Mouse (Mus musculus) midbrain, embryonic 15.5 days (tissue): ENCODE data around the gene Khdrbs2. TPM values are rescaled to one million over a fixed set of nuclear protein-coding genes. Genes with fewer than 3 reads are reported as not detected.
A peak's percentile ranks its signal among the peaks of the same experiment; 100 is the strongest.

Experiments used
- ATAC-seq: fragments of 200-750 bp; cut with Nextera tagmentation; replicated peaks from 2 replicates; pipeline ENCODE4 v1.8.0; 2017; ENCODE audit warnings: moderate TSS enrichment
- H3K27ac ChIP-seq: fragments of 300-500 bp; sonication (generic); 2 replicates; pipeline ENCODE4 v1.5.1; 2015; ENCODE audit warnings: mild to moderate bottlenecking, inconsistent platforms
- H3K27me3 ChIP-seq: fragments of 300-500 bp; sonication (generic); replicated peaks from 2 replicates; pipeline ENCODE4 v1.6.1; 2015; ENCODE audit warnings: inconsistent platforms
- H3K36me3 ChIP-seq: fragments of 300-500 bp; sonication (generic); replicated peaks from 2 replicates; pipeline ENCODE4 v1.6.1; 2015; ENCODE audit warnings: inconsistent platforms
- H3K4me1 ChIP-seq: fragments of 300-500 bp; sonication (generic); 2 replicates; pipeline ENCODE4 v1.6.1; 2015; ENCODE audit warnings: inconsistent platforms
- H3K4me2 ChIP-seq: fragments of 300-500 bp; sonication (generic); 2 replicates; pipeline ENCODE4 v1.6.1; 2015; ENCODE audit warnings: inconsistent platforms, mild to moderate bottlenecking, moderate library complexity
- H3K4me3 ChIP-seq: fragments of 300-500 bp; sonication (generic); 2 replicates; pipeline ENCODE4 v1.5.1; 2015; ENCODE audit warnings: mild to moderate bottlenecking, inconsistent platforms
- H3K9ac ChIP-seq: fragments of 300-500 bp; sonication (generic); 2 replicates; pipeline ENCODE4 v1.6.1; 2015; ENCODE audit warnings: mild to moderate bottlenecking, inconsistent platforms
- H3K9me3 ChIP-seq: fragments of 300-500 bp; sonication (generic); 2 replicates; pipeline ENCODE4 v1.6.1; 2016; ENCODE audit warnings: inconsistent platforms
- WGBS: fragments of 180-500 bp; shearing (Covaris S2); methylation state at CpG from one replicate; pipeline ENCODE4 v1.1.7; 2015; ENCODE audit warnings: mixed read lengths; 5-methylcytosine and 5-hydroxymethylcytosine counted together
- polyA plus RNA-seq: library from polyadenylated mRNA; unstranded; fragments of >200 nt; fragmentation: Nextera tagmentation; extraction: Ambion mirVana; gene quantifications from 2 replicates; pipeline ENCODE4 v1.2.1, GENCODE M21; 2015

The Khdrbs2 gene
- polyA plus RNA-seq = 52.0 and 56.8 TPM in 2 replicates

DNA sequence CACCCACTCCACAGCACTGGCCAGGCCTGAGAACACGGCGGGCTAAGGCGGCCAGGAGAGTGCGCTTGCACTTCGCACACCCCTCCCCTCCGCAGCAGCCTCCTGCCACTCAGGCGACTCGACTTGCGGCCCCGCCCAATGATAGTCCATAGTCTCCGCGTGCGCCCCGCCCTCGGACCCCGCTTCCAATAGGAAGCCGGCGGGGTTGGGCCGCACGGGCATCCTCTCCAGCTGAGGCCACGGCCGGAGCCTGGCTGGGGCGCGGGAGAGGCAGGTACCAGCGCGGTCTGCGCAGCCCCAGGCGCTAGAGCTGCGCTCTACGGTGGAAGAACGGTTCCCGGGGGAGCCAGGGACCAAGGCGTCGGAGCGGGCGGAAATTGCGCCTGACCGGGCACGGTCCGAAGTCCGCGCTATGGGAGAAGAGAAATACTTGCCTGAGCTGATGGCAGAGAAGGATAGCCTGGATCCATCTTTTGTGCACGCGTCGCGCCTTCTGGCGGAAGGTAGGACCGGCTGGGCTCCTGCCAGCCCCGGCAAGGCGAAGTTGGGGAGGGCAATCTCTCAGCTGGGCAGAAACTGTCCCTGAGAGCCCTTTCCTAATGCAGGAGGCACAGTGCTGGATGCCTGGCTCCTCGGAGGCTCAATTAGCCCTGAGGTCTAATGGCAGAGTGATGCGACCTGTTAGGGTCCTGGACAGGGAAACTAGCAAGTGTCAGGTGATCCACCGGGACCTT lies at the start of gene Khdrbs2:
Gene Khdrbs2, plus strand, starts transcription at position 209 of the 734 bp plus-strand sequence.
- no peaks in the 10 kb centered on the region for H3K36me3 ChIP-seq
- H3K4me2 ChIP-seq = peak within 1 kb of the TSS; percentile 77
- ATAC-seq = peak; percentile 99
- WGBS = under 1% methylated on average over 53 of the region's 53 CpGs
- peak within 1 kb of the TSS; percentile 76 for H3K9ac ChIP-seq
- no peaks in the 10 kb centered on the region for H3K27me3 ChIP-seq
- peaks cover 13% of the 10 kb centered on the region; the same call in 1 of the 2 replicates for H3K4me1 ChIP-seq
- no peaks in the 10 kb centered on the region for H3K9me3 ChIP-seq
- H3K27ac ChIP-seq = peak within 1 kb of the TSS; percentile 86
- H3K4me3 ChIP-seq = peak within 1 kb of the TSS; percentile 77

DNA sequence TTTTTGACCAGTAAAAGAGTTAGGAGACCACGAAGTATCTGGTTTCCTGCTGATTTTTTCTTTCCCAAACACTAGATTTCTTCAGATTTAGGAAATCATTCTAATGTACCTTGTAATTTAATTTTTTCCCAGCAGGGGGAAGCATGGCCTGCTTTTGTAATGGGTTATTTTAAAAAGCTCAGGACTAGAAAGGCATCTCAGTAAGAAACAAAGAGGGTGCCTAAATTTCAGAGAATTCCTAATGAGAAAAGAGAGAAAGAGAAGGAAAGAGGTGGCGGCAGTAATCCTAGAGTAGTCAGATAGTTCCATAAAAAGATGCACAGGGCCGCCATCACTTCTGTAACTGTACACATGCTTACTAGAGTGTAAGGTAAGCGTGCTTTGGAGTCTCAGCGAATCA lies 2.1 kb downstream of the Khdrbs2 start:
- H3K27me3 ChIP-seq = no peaks in the 10 kb centered on the region
- no peak for ATAC-seq
- H3K9ac ChIP-seq = peak overlapping the region; percentile 44
- 34% methylated on average over 5 of the region's 5 CpGs for WGBS
- H3K36me3 ChIP-seq = no peaks in the 10 kb centered on the region
- H3K4me3 ChIP-seq = peak overlapping the region; percentile 77
- no peaks in the 10 kb centered on the region for H3K9me3 ChIP-seq
- H3K4me1 ChIP-seq = peaks cover 13% of the 10 kb centered on the region; the same call in 1 of the 2 replicates
- peak overlapping the region; percentile 77 for H3K4me2 ChIP-seq
- H3K27ac ChIP-seq = peak overlapping the region; percentile 60

DNA sequence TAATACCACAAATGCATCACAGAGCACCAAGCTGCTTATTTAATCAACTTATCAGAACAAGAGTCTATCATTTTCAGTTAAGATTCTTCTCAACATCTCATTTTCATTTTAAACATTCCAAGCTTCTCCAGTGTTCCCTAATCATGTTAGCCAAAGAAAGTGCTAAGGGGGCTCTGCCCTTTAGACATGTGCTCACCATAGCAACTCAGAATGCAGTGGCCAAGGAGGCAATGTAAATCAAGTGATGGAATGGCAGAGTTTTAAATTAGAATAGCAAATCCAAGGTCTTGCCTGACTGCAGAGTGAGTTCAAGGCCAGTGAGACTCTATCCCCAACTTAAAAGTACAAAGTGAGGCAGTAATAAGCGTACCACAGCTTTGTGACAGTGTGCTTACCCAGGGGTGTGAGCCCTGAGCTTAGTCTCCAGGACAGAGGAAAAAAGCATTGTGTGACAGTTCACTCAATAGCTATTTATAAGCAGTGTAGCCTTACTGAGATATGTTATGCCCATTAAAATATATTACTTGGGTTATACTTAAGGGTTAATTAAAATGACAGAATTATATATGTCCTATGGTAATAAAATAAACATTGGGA lies 27.2 kb downstream of the Khdrbs2 start:
- ATAC-seq = peak; percentile 52; the same call in 1 of the 2 replicates
- H3K4me2 ChIP-seq = no peak overlapping the region
- no peak overlapping the region for H3K4me3 ChIP-seq
- H3K36me3 ChIP-seq = no peaks in the 10 kb centered on the region
- WGBS = 41% methylated on average over 1 of the region's 1 CpGs
- H3K9ac ChIP-seq = no peak overlapping the region
- H3K9me3 ChIP-seq = no peaks in the 10 kb centered on the region
- no peak overlapping the region for H3K27ac ChIP-seq
- no peaks in the 10 kb centered on the region for H3K27me3 ChIP-seq
- H3K4me1 ChIP-seq = no peaks in the 10 kb centered on the region

DNA sequence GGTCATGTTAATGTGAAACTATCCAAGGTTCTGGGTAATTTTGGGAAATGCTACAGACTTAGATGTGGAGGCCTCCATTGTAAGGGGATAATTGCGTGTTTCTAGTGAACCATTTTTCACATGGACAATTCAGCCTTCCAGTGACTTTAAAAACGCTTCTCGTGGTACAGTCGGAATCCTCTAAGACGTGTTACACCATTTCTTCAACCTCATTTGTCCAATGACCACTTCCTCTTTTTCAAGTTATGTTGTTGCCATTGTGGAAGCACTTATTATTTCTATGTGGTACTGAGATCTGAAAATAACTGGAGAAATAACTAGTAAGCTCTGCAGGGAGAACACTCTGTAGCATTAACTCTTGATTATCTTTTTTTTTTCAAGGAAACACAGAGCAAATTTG lies 75.9 kb downstream of the Khdrbs2 start:
- Histone ChIP-seq H3K27me3 (no peaks in the 10 kb centered on the region), H3K9ac (no peak overlapping the region), H3K36me3 (no peaks in the 10 kb centered on the region), H3K4me3 (no peak overlapping the region), H3K9me3 (no peaks in the 10 kb centered on the region), H3K4me1 (no peaks in the 10 kb centered on the region), H3K27ac (no peak overlapping the region), H3K4me2 (no peak overlapping the region)
- 92% methylated on average over 5 of the region's 5 CpGs for WGBS
- ATAC-seq = no peak

DNA sequence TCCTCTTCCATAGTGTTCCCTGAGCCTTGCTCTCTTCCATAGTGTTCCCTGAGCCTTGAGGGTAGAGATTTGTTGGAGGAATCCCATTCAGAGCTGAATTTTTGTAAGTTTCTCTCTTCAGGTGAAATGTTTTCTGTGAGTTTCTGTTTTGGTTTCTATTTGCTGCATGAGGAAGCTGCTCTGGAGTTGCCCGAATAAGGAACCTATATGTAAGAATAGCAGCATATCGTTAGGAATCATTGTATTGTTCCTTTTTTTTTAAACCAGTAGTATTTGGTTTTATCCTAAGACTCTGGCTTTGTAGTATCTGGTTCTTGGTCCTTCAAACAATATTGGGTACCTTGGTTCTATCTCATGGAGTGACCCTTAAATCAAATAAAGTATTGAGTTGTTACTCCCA lies 77.1 kb downstream of the Khdrbs2 start:
- Histone ChIP-seq H3K4me1 (no peaks in the 10 kb centered on the region), H3K9me3 (no peaks in the 10 kb centered on the region), H3K27ac (no peak overlapping the region), H3K9ac (no peak overlapping the region), H3K36me3 (no peaks in the 10 kb centered on the region), H3K4me3 (no peak overlapping the region), H3K4me2 (no peak overlapping the region), H3K27me3 (no peaks in the 10 kb centered on the region)
- no peak for ATAC-seq
- WGBS = 96% methylated on average over 2 of the region's 2 CpGs

DNA sequence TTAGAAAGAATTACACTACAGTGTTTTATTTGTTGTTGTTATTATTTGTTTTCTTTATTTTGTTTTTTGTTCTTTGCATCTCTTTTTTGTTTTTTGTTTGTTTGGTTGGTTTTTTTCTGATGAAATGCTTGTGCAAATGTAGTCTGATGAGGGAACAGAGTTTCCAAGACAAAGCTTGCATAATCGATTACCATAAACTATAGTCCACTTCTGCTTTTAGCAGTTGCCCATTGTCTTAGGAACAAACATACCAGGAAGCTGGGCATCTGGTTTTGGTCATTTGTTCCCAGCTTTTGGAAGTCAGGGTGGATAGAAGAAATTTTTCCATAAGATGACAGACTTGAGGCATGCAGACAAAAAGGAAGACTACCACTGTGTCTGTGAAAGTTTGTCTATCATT lies 77.8 kb downstream of the Khdrbs2 start:
- no peaks in the 10 kb centered on the region for H3K36me3 ChIP-seq
- ATAC-seq = no peak
- WGBS = 100% methylated on average over 1 of the region's 1 CpGs

DNA sequence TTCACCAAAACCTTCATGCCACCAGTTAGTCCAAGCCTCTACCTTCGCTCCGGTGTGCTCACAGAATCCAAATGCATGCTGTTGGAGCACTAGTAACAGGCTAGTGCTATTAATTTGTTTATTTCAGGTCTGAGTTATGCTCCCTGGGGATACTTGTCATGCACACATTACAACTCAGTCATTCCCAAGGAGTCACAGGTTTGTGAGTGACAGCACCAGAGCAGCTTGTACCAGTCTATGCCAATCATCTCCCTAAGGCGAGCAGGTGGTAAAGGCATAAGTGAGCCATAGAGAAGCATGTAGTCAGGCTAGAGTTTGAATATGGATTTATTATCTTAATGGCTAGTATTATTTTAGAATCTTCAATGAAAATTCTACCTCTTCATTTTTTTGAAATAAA lies 86.4 kb downstream of the Khdrbs2 start:
- WGBS = 87% methylated on average over 3 of the region's 3 CpGs
- no peaks in the 10 kb centered on the region for H3K4me1 ChIP-seq
- H3K9me3 ChIP-seq = no peaks in the 10 kb centered on the region
- ATAC-seq = no peak; the same call in 1 of the 2 replicates
- no peak overlapping the region for H3K4me2 ChIP-seq
- H3K27ac ChIP-seq = no peak overlapping the region
- H3K27me3 ChIP-seq = no peaks in the 10 kb centered on the region
- H3K9ac ChIP-seq = no peak overlapping the region
- no peak overlapping the region for H3K4me3 ChIP-seq
- H3K36me3 ChIP-seq = no peaks in the 10 kb centered on the region

More for the DNA sequence above, 77.8 kb downstream of the Khdrbs2 start:
- H3K4me2 ChIP-seq = no peak overlapping the region
- H3K27ac ChIP-seq = no peak overlapping the region
- no peaks in the 10 kb centered on the region for H3K27me3 ChIP-seq
- H3K4me3 ChIP-seq = no peak overlapping the region
- no peak overlapping the region for H3K9ac ChIP-seq
- no peaks in the 10 kb centered on the region for H3K9me3 ChIP-seq
- no peaks in the 10 kb centered on the region for H3K4me1 ChIP-seq

DNA sequence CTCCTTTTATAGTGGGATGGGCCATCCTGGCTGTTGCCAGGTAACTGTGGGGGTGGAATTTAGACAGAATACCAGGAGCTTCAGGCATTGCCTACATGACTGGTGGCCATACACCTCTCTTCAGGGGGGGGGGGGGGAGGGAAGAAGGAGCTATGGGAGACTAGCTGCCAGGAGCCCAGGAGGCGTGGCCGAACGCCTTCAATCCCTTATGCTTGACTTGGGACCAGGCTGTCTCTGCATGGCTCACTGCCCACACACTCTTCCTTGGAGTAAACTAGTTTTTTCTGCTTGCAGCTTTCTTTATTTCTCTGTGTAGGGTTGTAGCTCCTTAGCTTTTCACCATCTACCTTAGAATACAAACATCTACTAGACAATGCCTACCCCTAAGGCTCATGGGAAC lies 98.0 kb downstream of the Khdrbs2 start:
- H3K27me3 ChIP-seq = no peaks in the 10 kb centered on the region
- no peak for ATAC-seq
- WGBS = 59% methylated on average over 3 of the region's 3 CpGs
- no peak overlapping the region for H3K4me3 ChIP-seq
- H3K9me3 ChIP-seq = no peaks in the 10 kb centered on the region
- H3K4me2 ChIP-seq = no peak overlapping the region
- no peak overlapping the region for H3K9ac ChIP-seq
- no peaks in the 10 kb centered on the region for H3K36me3 ChIP-seq
- H3K27ac ChIP-seq = no peak overlapping the region
- H3K4me1 ChIP-seq = no peaks in the 10 kb centered on the region

DNA sequence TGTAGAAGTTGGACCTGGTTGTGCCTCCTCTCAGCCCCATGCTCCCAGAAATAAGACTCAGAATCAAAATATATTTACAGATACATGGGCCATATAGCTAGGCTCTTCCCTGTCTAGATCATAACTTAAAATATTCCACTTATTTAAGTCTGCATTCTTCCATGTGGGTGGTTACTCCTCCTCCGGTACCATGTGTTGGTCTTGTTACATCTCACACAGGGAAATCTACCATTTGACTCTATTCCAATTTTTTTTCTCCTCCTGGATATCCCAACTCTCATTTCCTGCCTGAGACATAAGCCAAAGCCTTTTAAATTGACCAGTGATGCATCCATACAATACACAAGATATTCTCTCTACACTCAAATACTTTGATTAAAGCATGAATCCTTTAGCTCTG lies 122.2 kb downstream of the Khdrbs2 start:
- ATAC-seq = no peak
- no peaks in the 10 kb centered on the region for H3K36me3 ChIP-seq
- no peak overlapping the region for H3K4me3 ChIP-seq
- no peak overlapping the region for H3K9ac ChIP-seq
- no peaks in the 10 kb centered on the region for H3K27me3 ChIP-seq
- no peak overlapping the region for H3K4me2 ChIP-seq
- no peaks in the 10 kb centered on the region for H3K4me1 ChIP-seq
- H3K9me3 ChIP-seq = no peaks in the 10 kb centered on the region
- no peak overlapping the region for H3K27ac ChIP-seq
- WGBS = 98% methylated on average over 1 of the region's 1 CpGs

DNA sequence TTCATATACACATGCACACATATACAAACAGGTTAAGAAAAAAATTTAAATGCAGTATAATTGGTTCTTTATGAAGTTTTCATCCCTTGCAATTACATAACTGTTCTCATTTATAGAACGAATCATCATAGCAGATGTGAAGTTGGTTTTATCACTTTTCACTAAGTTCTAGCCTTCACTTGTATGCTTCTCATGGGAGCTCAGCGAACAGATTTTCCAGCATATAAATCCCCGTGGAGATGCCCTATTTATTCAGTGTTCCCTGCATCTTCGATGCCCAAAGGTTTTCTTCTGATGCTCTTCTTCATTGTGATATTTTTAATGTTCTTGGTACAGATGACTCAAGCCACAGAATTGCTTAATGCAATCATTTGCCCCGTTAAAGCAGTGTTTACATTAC lies 128.9 kb downstream of the Khdrbs2 start:
- Histone ChIP-seq H3K4me2 (no peak overlapping the region), H3K4me1 (no peaks in the 10 kb centered on the region), H3K9me3 (no peaks in the 10 kb centered on the region), H3K27ac (no peak overlapping the region), H3K27me3 (no peaks in the 10 kb centered on the region), H3K36me3 (no peaks in the 10 kb centered on the region), H3K9ac (no peak overlapping the region), H3K4me3 (no peak overlapping the region)
- 79% methylated on average over 5 of the region's 5 CpGs for WGBS
- no peak for ATAC-seq

DNA sequence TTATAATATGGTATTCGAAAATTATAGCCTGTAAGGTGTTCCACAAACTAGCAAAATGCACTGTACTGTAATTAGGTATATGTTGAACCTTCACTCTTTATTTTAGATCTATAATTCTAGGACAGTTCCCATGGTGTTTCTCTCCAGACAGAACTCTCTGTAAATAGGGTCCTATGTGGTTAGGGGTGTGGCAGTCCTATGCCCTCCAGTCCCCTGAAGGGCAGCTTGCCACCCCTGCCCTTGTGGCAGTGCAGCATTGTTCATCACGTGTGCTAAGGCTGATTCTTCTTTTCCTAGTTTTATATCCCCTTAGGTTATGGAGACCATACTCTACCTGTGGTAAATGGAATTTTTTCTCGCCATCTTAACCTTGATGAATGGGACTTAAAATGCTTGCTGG lies 136.6 kb downstream of the Khdrbs2 start:
- Histone ChIP-seq H3K4me3 (no peak overlapping the region), H3K9me3 (no peaks in the 10 kb centered on the region), H3K27me3 (no peaks in the 10 kb centered on the region), H3K4me1 (no peaks in the 10 kb centered on the region), H3K4me2 (no peak overlapping the region), H3K9ac (no peak overlapping the region), H3K27ac (no peak overlapping the region), H3K36me3 (no peaks in the 10 kb centered on the region)
- WGBS = 71% methylated on average over 3 of the region's 3 CpGs
- no peak for ATAC-seq

DNA sequence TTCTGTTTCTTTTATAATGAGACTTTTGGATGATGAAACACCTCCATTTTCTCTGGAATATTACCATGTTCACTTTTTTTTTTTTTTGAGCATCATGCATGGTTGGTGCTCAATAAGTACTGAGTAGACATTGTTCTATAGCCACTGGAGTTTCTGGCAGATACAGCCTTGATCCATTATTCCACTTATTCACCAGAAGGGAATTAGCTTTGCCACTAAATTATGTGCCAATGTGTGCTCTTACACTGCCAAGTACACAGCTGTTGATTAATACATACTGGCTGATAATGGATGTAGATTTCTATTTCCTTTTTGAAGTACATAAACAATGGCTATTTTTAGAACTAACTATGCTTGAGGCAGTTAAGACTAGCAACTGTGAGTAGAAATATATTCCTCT lies 137.1 kb downstream of the Khdrbs2 start:
- H3K27ac ChIP-seq = no peak overlapping the region
- H3K4me1 ChIP-seq = no peaks in the 10 kb centered on the region
- no peak overlapping the region for H3K4me2 ChIP-seq
- no peak overlapping the region for H3K9ac ChIP-seq
- H3K36me3 ChIP-seq = no peaks in the 10 kb centered on the region
- H3K9me3 ChIP-seq = no peaks in the 10 kb centered on the region
- no peak for ATAC-seq
- H3K4me3 ChIP-seq = no peak overlapping the region
- no peaks in the 10 kb centered on the region for H3K27me3 ChIP-seq

DNA sequence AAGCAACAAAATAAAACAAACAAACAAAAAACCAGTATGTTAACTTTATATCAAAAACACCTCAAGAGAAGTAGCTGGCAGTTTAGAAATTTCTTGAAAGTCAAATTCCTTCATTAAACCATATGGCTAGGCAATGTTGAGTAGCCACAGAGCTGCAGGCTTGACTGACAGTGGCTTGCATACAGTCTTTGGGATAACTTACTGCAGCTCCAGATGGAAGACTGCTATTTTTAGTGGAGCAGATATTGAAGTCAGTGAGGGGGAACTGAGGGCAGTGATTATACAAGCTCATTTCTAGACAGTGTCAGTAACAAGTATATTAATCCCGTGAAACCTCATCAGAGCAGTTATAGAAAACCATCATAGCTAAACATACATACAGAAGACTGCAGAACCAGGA lies 166.6 kb downstream of the Khdrbs2 start:
- no peaks in the 10 kb centered on the region for H3K27me3 ChIP-seq
- no peaks in the 10 kb centered on the region for H3K9me3 ChIP-seq
- 82% methylated on average over 1 of the region's 1 CpGs for WGBS
- H3K4me3 ChIP-seq = no peak overlapping the region
- no peak overlapping the region for H3K27ac ChIP-seq
- no peaks in the 10 kb centered on the region for H3K36me3 ChIP-seq
- no peaks in the 10 kb centered on the region for H3K4me1 ChIP-seq
- H3K9ac ChIP-seq = no peak overlapping the region
- no peak for ATAC-seq
- H3K4me2 ChIP-seq = no peak overlapping the region
